Mouse (Mus musculus) yolk sac, embryonic 10.5 days (tissue): ENCODE results near the gene Cmtm1.
"Not testable (repeated sequence)": the region's sequence is repeated elsewhere in the genome, so short reads cannot be mapped to it uniquely, and the experiment has no call there.

Experiments used
- DNase-seq: peaks from one replicate; pipeline ENCODE4 v3.0.0-alpha.2; 2017; ENCODE audit warnings: low spot score

The Cmtm1 gene

DNA sequence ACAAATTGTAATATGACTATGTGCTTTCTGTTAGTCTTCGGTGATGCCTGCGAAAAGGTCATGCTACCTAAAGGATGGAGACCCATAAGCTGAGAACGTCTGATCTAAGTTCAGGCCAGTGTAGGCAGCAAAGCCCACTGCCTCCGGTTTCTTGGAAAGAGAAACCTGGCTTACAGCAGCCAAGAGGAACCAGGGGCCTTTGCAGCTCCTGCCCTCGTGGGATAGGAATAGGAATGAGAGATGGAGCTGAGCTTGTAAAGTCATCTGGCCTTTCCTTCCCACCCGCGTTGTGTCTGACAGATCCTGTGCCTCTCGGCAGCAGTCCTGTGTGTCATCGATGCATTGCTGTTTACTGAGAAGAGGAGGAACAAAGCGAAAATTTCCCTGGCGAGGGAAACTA is 11.3 kb upstream of the Cmtm1 start, which contains the start of gene Gm11020:
TSS of gene Gm11020 (plus strand) at position 301 of the 400 bp plus-strand sequence.
- not testable (repeated sequence) for DNase-seq

DNA sequence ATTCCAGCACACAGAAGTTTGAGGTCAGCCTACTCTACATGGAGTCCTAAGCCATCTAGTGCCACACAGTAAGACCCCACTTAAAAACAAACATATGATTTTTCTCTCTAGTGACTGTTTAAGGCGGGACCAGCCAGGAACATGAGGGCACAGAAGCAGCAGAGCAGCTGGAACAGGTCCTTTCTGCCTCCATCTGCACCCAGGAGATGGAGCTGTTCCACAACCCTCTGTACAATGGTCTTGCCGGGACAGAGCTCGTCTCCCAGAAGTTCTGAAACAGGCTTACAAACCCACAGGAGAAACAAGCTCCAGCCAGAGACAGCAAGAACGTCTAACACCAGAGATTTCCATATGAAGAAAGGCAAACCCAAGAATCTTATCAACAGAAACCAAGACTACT is 3.4 kb upstream of the Cmtm1 start:
- no peak for DNase-seq

DNA sequence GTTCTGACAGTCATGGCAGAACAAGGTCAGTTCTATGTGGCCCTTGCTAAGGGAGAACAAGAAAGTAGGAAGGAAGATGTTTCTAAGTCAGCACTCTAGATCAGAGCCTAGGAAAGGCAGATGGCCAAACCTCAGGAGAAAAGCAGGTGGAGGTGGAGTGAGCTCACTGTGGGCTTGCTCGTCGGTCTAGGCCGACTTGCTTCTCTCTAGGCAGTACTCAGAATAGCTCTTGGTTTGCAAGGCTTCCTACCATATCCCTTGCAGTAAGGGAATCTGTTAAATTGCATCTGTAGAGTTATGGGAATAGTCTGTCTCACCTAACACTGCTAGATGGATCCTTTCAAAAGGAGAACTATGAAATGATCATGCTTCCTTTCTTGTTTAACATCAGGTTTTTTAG is 2.1 kb upstream of the Cmtm1 start:
- DNase-seq: not testable (repeated sequence)

DNA sequence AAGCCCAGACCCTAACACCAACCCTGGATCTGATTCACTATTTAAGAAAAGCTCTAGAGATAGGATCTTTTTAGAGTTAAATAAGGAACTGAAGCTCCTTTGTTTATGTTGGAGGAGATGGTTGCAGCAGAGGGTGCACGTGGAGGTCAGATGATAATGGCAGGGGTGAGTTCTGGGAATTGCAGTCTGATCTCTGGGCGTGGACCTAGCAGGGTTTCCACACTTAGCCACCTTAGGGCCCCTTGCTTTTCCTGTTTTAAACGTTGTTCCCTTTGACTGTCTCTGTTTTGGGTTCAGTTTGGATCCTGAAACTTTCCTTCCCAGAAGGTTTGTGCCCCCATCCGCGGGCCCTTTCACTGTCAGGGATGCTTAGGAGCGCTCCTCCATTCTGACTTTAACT is 1.6 kb downstream of the Cmtm1 start:
- DNase-seq: peak; percentile 10

DNA sequence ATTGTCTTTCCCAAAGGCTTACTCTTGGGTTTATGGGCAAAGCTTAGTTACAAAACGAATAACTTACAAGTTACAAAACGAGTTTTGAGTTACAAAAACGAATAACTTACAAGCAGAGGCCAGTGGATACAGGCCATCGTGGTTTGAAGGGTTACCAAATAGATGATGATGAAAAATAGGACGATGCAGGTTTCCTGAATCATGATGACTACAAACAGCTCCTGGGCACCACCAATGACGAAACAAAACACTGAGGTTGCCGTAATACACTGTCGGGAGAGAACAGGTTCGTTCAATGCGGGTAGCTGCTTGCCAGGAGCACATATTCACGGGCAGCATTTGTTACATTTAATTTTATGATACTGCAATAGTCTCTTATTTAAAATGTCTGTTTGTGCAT is 5.0 kb downstream of the Cmtm1 start:
- no peak for DNase-seq

DNA sequence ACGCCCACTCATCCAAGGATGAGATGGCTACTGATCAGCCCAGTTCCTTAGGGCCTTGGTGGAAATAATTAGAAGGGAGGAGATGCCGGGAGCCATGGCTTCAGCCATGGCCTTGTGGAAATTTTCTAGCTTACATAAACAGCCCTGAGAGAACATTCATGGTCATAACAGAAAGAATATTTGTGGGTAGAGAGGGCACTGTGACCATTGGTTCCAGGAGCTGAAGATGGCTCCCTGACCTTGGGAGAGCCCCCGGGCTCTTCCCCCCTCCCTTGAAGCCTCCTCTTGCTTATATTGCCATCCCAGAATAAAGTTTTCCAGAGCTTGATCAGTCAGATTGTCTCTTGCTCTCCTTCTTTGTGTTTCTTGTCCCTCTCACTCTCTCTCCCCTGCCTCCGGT is 7.4 kb downstream of the Cmtm1 start:
- DNase-seq: not testable (repeated sequence)

DNA sequence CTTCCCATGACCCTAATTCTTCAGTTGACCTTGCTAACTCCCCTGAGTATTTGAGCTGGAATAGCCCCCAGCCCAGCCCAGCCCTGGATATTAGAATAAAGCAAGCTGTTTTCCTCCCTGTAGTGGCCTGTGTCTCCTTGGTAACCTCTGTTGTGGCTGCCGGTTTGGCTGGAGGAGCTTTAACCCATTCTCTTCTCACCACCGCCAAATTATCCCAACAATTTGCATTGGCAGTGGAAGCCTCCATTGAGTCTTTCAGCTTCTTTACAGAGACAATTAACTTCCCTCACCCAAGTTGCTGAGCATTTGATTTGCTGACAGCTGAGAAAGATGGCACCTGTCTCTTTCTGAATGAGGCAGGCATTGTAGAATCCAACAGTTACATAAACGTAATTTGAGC is 8.4 kb downstream of the Cmtm1 start:
- DNase-seq: not testable (repeated sequence)

DNA sequence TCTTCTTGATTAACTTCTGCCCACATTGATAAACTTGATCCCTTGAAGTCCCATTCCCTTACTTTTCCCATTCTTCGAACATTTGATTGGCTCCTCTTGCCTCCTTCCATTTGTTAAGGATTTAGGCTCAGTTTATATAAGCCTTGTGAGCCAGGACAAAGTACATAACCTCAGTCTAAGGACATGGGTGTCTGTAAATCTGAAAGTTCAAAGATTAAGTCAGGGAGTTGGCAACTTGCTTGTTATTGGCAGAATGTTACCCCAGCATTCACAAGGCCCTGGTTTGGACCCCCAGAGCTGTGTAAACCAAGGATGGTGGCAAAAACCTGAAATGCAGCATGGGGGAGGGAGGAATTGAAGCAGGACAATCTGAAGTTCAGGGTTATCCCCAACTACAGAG is 15.5 kb downstream of the Cmtm1 start:
- DNase-seq: no peak

DNA sequence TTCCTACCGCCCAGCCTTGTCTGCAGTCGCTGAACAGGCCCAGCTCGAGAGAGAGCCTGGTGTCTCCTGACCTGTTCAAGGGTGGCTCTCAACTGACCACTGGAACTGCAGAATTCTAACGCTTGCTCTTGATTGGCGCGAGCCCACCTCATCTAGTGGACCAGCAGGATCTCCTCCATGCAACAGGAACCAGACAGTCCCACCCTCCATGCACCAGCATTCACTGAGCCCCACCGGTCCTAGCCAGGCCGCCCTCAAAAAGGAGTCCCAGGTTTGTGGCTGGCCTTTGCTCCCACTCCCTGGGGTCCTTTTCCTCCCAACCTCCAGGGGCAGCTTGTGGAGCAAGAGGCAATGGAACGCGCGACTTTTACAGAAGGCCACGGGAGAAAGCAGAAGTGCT is 16.9 kb downstream of the Cmtm1 start, which contains the start of gene Cmtm2a:
TSS of gene Cmtm2a (minus strand) at position 101 of the 400 bp plus-strand sequence.
- DNase-seq: not testable (repeated sequence)

DNA sequence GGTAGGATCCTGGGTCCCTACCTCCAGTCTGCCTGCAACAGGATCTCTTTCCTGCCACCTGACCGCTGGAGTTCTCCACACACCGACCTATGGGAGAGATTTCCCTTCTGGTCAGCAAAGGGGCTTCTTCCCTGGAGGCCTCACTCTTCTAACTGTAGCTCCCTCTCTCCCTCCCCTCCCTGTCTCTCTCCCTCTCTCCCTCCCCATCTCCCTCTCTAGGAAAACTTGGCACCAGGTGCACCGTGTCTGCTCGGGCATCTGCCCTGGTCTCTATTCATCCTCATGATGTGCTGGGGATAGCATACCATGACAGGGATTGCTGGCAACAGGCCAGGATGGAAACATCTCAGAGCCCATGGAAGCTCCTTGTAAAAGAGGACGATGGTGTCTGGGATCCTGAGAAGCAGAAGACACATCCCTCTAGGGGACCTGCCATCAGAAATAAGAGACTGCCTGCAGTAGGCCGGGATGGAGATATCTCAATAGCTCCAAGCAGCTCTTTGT is 41.0 kb downstream of the Cmtm1 start:
- DNase-seq: no peak

DNA sequence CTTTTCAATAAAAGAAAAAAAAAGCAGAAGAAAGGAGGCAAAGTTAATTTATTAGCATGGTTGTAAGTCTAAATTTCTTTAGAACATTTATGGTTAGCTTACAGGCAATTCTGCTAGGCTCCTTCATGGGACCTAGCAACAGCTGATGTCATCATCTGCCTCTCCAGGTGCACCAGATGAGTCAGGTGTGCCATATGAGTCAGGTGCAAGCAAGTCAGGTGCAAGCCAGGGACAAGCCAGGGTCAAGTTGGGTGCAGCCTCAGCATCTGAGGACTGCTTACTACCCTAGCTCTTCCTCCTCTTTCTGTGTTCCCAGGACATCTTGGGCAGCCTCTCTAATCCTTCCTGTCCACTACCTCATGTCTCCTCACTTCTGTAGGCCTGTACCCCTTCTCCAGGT is 41.6 kb downstream of the Cmtm1 start:
- no peak for DNase-seq

DNA sequence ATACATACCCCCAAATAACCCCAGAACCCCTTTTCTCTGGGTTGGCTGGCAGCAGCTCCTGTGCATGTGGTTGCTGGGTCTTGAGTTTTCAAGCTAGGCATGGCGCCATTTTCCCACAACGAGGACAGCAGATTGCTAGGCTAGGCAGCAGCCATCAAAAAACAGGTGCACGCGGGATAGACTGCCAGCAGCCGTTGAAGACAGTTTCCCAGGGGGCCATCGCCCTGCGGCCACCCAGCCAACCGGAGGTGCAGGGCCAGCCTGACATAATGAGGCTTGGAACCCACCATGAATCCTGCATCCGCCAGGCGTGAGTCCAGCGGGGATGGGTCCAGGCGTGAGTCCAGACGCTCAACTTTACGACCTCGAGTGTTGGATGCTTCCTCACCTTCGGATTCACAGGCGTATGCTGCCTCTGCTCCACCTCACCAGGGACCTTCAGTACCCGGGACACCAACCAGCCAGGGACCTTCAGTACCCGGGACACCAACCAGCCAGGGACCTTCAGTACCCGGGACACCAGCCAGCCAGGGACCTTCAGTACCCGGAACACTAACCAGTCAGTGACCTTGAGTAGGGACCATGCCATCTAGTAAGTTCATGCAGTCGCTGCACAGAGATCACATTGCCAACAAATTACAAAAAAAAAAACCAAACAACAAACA is 45.5 kb downstream of the Cmtm1 start:
- not testable (repeated sequence) for DNase-seq

DNA sequence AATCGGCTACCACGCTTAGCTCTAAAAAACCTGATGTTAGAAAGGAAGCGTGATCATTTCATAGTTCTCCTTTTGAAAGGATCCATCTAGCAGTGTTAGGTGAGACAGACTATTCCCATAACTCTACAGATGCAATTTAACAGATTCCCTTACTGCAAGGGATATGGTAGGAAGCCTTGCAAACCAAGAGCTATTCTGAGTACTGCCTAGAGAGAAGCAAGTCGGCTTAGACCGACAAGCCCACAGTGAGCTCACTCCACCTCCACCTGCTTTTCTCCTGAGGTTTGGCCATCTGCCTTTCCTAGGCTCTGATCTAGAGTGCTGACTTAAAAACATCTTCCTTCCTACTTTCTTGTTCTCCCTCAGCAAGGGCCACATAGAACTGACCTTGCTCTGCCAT is 48.1 kb downstream of the Cmtm1 start:
- DNase-seq: not testable (repeated sequence)

DNA sequence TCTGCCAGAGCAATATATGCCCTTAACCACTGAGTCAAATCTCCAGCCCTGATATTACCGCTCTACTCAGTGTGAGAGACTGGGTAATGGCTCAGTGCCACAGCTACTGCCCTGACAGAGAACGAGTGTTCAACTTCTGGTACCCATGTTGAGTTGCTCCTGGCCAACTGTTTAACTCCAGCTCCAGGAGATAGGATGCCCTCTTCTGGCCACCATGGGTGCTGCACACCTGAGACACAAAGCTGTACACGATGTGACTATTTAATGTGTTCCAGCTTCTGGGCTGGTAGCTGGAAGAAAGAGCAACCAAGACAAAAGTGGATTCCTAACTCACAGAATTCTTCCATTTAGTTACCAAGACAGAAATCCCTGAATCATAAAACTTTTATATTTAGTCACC is 56.9 kb downstream of the Cmtm1 start:
- no peak for DNase-seq

DNA sequence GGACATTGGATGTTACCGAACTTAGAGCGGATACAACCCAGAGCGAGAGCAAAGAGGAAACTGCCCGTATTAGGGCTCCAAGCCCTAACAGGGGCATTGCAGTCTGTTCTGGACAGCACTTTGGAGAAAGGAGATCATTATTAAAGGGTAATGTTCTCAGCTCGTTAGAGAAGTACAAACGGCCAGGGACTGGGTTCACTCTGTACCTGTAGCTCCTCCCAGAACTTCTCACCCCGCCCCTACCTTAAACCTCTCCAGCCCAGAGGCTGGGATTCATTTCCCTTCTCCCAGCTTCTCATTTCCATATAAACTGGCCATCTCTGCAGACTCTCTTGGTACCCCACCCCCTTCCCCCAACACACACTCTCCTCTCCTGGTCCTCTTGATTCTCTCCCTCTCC is 58.5 kb downstream of the Cmtm1 start:
- peak; percentile 36 for DNase-seq

DNA sequence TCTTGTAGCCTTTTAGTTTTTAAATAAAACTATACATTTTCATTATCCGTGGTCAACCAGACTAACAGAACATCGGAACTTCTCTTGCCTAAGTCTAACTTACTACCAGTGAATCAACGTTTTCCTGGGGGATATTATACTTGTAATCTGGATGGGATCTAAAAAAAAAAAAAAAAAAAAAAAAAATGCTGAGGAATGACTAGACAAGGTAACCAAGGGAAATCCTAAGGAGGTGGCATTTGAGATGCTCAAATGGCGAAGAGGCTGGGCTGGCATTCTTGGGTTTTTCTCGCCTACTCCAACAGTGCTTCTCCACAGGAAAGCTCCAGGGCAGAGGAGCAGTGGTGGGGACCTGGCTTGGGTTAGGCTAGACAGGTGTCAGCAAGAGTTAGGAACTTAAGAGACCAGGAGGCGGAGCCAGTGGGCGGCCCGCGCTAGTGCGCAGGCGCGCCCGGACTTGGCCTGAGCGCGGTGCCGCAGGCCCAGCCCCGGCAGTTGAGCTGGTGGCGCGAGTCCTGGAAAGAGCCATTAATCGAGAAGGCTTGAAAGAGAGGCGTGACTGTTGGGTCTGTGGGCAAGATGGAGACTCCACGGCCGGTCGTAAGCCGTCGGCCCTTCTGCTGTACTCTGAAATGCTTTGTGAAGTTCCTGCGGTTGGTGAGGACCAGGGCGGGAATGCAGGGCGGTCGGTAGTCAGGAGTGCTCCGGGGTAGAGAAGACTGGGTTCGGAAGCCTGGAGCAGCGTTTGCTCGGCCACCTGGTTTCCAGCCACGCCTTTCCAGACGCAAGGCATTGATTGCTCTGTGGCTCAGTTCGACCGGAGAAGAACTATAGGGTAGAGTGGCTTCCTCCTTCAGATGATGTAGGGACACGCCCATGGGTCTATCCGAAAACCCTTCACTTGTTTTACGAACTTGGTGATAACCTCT is 59.2 kb downstream of the Cmtm1 start, which contains the start of gene Cklf:
TSS of gene Cklf (plus strand) at position 423 of the 929 bp plus-strand sequence.
- peak; percentile 88 for DNase-seq

DNA sequence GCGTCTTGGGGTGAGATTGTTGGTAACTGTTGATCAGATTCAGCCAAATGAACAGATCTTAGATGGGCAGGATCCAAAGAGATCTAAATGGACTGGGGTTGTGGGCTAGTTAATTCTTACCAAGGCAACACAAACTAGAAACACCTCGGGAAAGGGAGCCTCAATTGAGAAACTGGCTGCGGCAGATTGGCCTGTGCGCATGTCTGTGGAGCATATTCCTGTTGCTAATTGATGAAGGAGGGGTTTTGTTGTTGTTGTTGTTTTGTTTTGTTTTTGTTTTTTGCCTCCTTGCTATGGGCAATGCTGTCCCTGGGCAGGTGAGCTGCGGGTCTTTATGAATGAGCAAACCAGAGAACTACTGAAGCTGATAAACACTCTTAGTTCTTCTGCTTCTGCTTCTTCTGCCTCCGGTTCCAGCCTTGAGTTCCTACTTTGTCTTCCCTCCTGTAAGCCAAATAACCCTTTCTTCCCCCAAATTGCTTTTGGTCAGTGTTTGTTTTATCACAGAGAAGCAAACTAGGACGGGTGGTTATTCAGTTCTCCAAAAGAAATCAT is 60.4 kb downstream of the Cmtm1 start:
- no peak for DNase-seq

DNA sequence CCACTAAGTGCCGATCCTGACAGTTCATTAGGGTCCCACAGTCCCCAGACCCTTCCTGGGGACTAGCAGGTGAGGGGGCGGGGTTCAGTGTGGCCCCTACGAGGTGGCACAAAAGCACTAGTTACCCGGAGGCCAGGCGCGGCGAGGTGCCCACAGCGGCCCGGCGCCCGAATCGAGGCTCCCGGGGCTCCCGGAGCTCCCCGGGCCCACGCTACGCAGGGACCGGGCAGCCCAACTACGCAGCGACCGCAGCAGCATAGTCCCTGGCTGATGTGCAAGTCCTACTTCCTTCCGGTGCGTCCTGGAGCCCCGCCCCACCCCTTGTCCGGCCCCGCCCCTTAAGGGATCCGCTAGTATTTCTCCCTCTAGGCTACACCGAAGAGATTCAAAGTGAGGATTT is 61.7 kb downstream of the Cmtm1 start, which contains the start of gene Tk2:
TSS of gene Tk2 (minus strand) at position 283 of the 400 bp plus-strand sequence.
- peak; percentile 86 for DNase-seq

DNA sequence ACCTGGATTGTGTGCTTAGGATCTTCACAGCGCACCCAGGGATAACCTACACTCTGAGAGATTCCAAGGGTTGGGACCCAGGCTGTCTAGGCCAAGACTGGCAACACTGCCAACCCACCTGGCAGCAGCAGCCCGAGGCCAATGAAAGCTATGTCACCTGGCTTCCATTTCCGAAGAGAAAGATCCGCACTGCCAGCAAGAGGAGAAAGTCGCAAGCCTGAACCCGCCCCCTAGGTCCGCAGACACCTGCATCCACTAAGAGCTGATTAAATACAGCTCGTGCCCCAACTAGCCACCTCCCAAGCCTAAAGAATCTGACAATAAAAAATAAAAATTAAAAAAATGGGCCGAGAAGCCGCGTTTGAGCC is 62.1 kb downstream of the Cmtm1 start:
- no peak for DNase-seq

DNA sequence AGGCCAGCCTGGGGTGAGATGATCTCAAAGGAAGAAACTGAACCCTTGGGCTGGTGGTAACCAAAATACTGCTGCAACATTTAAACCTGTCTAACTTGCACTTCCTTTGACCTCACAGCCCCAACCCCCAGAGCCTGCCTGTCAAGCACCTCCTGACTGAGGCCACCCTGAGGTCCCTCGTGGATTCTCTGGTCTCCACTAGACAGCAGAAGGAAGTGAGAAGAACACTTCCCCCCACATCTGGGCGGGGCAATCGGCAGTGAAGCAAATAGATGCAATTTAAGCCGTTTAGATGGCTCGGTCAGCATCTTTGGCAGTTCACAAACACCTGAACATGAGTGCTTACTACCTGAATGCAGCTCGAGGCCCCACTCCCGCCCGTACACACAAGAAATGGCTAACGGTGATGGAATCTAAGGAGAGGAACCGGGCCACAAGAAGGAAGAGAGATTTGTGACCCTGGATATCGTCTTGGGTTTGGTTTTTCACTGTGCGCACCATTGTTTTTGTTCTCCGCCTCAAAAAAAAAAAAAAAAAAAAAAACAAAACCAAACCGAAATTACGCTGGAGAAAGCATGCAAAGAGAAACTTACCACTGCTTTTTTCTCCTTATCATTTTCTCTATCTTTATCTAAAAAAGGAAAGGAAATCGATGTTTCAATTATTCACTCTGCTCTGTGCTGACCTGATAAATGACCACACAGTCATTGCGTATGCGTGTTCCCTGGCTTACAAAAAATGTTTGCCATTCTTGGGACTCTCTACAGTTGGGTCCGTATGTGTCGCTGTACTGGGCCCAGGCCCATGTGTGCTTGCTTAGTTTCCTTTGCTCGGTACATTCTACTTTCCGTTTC is 62.7 kb downstream of the Cmtm1 start:
- DNase-seq: no peak

DNA sequence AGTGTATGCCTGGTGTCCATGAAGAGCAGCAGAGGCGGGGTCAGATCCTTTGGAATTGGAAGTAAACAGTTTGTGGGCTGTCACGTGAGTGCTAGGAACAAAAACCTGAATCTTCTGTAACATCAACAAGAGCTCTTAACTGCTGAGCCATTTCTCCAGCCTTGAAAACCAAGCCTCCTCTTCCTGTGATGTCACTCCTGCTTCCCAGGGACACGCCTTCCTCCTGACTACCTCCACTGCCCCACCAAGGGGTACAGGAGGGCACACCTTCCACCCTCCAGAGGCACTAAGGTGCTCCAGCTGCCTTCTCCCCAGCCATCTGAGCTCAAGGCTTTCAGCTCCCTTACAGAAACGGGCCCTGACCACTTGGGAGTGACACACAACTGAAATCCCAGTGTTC is 63.3 kb downstream of the Cmtm1 start:
- DNase-seq: no peak
